Mouse (Mus musculus): Measurements from ENCODE around the gene Galnt12. TPM values are rescaled to one million over a fixed set of nuclear protein-coding genes. Genes with fewer than 3 reads are reported as not detected.

Gene Galnt12
- total RNA-seq (2023; ENCODE audit: inconsistent age): 7.5 to 10.8 TPM (median 8.7 TPM) in 4 replicates

DNA sequence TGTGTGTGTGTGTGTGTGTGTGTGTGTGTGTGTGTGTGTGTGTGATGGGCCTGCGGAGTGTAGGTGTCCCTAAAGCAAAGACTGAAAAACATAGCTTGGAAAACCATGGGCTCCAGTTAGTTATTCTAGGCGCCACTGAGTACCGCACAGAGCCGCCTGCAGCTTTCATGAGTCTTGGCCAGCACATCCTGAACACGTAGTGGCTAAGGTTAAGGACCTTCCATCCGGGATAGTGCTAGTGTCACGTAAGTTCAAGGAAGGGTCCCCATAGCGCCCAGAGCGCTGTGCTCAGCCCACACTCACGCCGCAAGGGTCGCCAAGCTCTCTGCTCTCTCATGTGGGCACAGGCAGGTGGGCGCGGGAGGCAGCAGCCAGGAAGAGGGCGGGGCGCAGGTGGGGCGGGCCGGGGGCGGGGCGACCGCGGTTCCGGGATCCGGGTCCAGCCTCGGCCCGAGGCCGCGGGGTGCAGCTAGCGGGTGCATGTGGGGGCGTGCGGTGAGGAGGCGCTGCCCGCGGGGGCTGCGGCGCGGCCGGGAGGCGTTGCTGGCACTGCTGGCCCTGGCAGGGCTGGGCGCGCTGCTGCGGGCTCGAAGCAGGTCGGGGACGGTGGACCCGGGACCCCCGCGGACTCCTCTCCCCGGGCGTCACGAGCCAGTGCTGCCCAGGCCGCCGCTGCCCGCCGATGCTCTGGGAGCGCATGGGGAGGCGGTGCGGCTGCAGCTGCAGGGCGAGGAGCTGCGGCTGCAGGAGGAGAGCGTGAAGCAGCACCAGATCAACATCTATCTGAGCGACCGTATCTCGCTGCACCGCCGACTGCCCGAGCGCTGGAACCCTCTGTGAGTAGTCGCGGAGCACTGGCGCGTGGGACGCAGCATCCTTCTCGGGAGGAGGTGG is at the start of gene Galnt12:
Galnt12 (plus strand) TSS at position 417 of the 894 bp plus-strand sequence.

DNA sequence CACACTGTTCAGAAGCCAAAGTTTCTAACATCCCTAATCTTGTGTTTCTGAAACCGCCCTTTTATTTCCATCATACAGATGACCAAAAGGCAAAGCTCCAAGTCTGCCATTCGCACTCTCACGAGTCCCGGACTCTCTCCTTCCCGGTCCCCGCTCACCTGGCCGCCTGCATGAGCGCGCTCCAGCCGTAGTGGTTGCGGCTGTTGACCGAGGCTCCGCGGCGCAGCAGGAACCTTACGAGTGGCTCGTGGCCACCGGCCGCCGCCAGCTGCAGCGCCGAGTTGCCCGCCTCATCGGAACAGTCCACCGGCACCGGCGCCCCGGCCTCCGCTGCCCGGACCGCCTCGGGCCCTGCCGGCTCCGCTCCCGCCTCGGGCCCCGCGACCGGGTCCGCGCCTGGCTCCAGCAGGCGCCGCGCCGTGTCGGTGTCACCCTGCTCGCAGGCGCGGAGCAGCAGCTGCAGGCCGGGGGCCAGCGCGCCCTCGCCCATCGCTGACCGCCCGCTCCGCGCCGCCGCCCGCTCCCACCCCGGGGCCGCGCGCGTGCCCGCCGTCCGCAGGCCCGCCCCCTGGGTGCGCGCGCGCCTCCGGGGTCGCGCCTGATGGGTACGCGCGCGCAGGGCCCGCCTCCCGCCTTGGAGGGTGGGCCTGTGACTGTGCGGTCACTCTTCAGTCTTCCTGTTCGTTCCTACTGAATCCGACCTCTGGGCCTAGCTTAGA is 34.8 kb upstream of the Galnt12 start, which contains the start of gene Anks6:
Anks6 (minus strand) TSS at position 637 of the 719 bp plus-strand sequence.

Other genes starting within 250 kb of the Galnt12 start
- not detected in 4 replicates for gene Gabbr2, start 100.0 kb upstream of the Galnt12 start, total RNA-seq (2023; ENCODE audit: inconsistent age)
- not detected in 4 replicates for gene Anks6, start 34.5 kb upstream of the Galnt12 start, total RNA-seq (2023; ENCODE audit: inconsistent age)
- 0.32 to 0.78 TPM (median 0.43 TPM) in 4 replicates for gene Col15a1, start 116.3 kb downstream of the Galnt12 start, total RNA-seq (2023; ENCODE audit: inconsistent age)

All from B cell, adult (primary cell).